ENCODE assay signal across 8 mouse cellular contexts in genomic region chr1:91458223-91458861, GRCm38 (mm10). TPM values are rescaled to one million over a fixed set of nuclear protein-coding genes. Genes with fewer than 3 reads are reported as not detected.
DNase-seq lines count a peak whose midpoint lies in the region; ATAC-seq and TF ChIP-seq lines count a peak whose summit lies in the region.

No protein-coding gene starts in this region.

- peak overlapping the region; percentile 86 for H3K4me2 ChIP-seq in limb, embryonic 15.5 days
- peak overlapping the region; percentile 80 for H3K4me2 ChIP-seq in midbrain, postnatal 0 days (ENCODE audit: low read depth, low read length, poor library complexity, severe bottlenecking)

- DNase-seq in retina, postnatal 1 day: peak; percentile 55
- no peak for DNase-seq in retina, embryonic 14.5 days (ENCODE audit: low spot score)
- DNase-seq in cerebellum, postnatal 25 days: peak; percentile 44 to 53
- peak; percentile 73 to 74 for DNase-seq in heart, adult 18-20 months
- DNase-seq in kidney, adult 18-20 months: peak; percentile 62
- DNase-seq in midbrain, postnatal 0 days (ENCODE audit: low spot score): peak; percentile 94
- peak; percentile 44 for DNase-seq in urinary bladder, adult 2 months (ENCODE audit: low spot score)

- peak; percentile 16; the same call in 1 of the 2 replicates for TF ChIP-seq CTCF in midbrain, postnatal 0 days (IDR thresholded peaks at IDR 0.05)

- H3K36me3 ChIP-seq in limb, embryonic 15.5 days: no peaks in the 10 kb centered on the region
- no peaks in the 10 kb centered on the region for H3K36me3 ChIP-seq in midbrain, postnatal 0 days (ENCODE audit: insufficient read depth, low read length)

- H3K4me3 ChIP-seq in limb, embryonic 15.5 days: peak overlapping the region; percentile 93
- peak overlapping the region; percentile 77 for H3K4me3 ChIP-seq in midbrain, postnatal 0 days (ENCODE audit: low read depth, low read length)

- H3K27me3 ChIP-seq in limb, embryonic 15.5 days: no peaks in the 10 kb centered on the region
- H3K27me3 ChIP-seq in midbrain, postnatal 0 days (ENCODE audit: insufficient read depth, low read length): no peaks in the 10 kb centered on the region

- peak overlapping the region; percentile 57 for H3K9ac ChIP-seq in limb, embryonic 15.5 days
- H3K9ac ChIP-seq in midbrain, postnatal 0 days (replicated peaks; ENCODE audit: low read length, poor library complexity, severe bottlenecking): peak overlapping the region; percentile 74

- peaks cover 46% of the 10 kb centered on the region for H3K4me1 ChIP-seq in limb, embryonic 15.5 days
- peaks cover 14% of the 10 kb centered on the region; the same call in 1 of the 2 replicates for H3K4me1 ChIP-seq in midbrain, postnatal 0 days (ENCODE audit: insufficient read depth, low read length)

- 13% methylated on average over 8 of the region's 8 CpGs for WGBS in limb, embryonic 15.5 days
- WGBS in midbrain, postnatal 0 days: 21% methylated on average over 8 of the region's 8 CpGs

- peak overlapping the region; percentile 79 for H3K27ac ChIP-seq in limb, embryonic 15.5 days
- H3K27ac ChIP-seq in midbrain, postnatal 0 days (ENCODE audit: low read depth, low read length): peak overlapping the region; percentile 75

- 0 out of 2 replicates have a peak, but pooled peaks have one; percentile 30 for ATAC-seq in limb, embryonic 15.5 days (ENCODE audit: insufficient number of reproducible peaks, low FRiP score, low TSS enrichment, low read depth)
- peak; percentile 5; the same call in 1 of the 2 replicates for ATAC-seq in midbrain, postnatal 0 days (ENCODE audit: low FRiP score)

- no peaks in the 10 kb centered on the region for H3K9me3 ChIP-seq in limb, embryonic 15.5 days
- no peaks in the 10 kb centered on the region for H3K9me3 ChIP-seq in midbrain, postnatal 0 days (ENCODE audit: low read length)

RNA-seq across cellular contexts. Expression of gene Per2, which starts 0.8 kb away (rescaled TPM):
- 1 to 10 TPM; 4.7 to 5.6 TPM for total RNA-seq in heart, adult 18-20 months (2021)
- polyA plus RNA-seq in limb, embryonic 15.5 days (2015; fragmentation: Nextera tagmentation; extraction: Ambion mirVana): 3.7 and 4.6 TPM in 2 replicates
- total RNA-seq in midbrain, postnatal 0 days (2014; rRNA removed): 10.5 and 11.3 TPM in 2 replicates
- polyA plus RNA-seq in midbrain, postnatal 0 days (2015; fragmentation: Nextera tagmentation; extraction: Ambion mirVana): 3.3 and 3.8 TPM in 2 replicates
- 32.2 and 32.9 TPM in 2 replicates for polyA plus RNA-seq in urinary bladder, adult 2 months (2012; rRNA removed)

RNA-seq across cellular contexts. Expression of gene Traf3ip1, which starts 36.1 kb away (rescaled TPM):
- 1 to 10 TPM; 6.0 to 6.5 TPM for total RNA-seq in heart, adult 18-20 months (2021)
- 6.2 and 6.9 TPM in 2 replicates for polyA plus RNA-seq in limb, embryonic 15.5 days (2015; fragmentation: Nextera tagmentation; extraction: Ambion mirVana)
- 17.3 and 18.4 TPM in 2 replicates for total RNA-seq in midbrain, postnatal 0 days (2014; rRNA removed)
- polyA plus RNA-seq in midbrain, postnatal 0 days (2015; fragmentation: Nextera tagmentation; extraction: Ambion mirVana): 6.1 and 7.0 TPM in 2 replicates
- polyA plus RNA-seq in urinary bladder, adult 2 months (2012; rRNA removed): 11.7 and 12.0 TPM in 2 replicates

RNA-seq across cellular contexts. Expression of gene Hes6, which starts 44.5 kb away (rescaled TPM):
- 10 to 100 TPM; 21.6 to 23.0 TPM for total RNA-seq in heart, adult 18-20 months (2021)
- polyA plus RNA-seq in limb, embryonic 15.5 days (2015; fragmentation: Nextera tagmentation; extraction: Ambion mirVana): 73.6 and 91.2 TPM in 2 replicates
- total RNA-seq in midbrain, postnatal 0 days (2014; rRNA removed): 105 and 119 TPM in 2 replicates
- 111 and 113 TPM in 2 replicates for polyA plus RNA-seq in midbrain, postnatal 0 days (2015; fragmentation: Nextera tagmentation; extraction: Ambion mirVana)
- 24.5 and 29.0 TPM in 2 replicates for polyA plus RNA-seq in urinary bladder, adult 2 months (2012; rRNA removed)

RNA-seq across cellular contexts. Expression of gene Ilkap, which starts 59.7 kb away (rescaled TPM):
- total RNA-seq in heart, adult 18-20 months (2021): 10 to 100 TPM; 46.9 to 51.0 TPM
- 143 and 155 TPM in 2 replicates for polyA plus RNA-seq in limb, embryonic 15.5 days (2015; fragmentation: Nextera tagmentation; extraction: Ambion mirVana)
- total RNA-seq in midbrain, postnatal 0 days (2014; rRNA removed): 58.5 and 97.5 TPM in 2 replicates
- polyA plus RNA-seq in midbrain, postnatal 0 days (2015; fragmentation: Nextera tagmentation; extraction: Ambion mirVana): 114 and 116 TPM in 2 replicates
- 80.1 and 82.9 TPM in 2 replicates for polyA plus RNA-seq in urinary bladder, adult 2 months (2012; rRNA removed)
